Mouse (Mus musculus) thymus, adult 2 months (tissue): ENCODE results near the gene Vmn2r107.

Experiments
- CTCF ChIP-seq: fragments of 200-500 bp; IDR thresholded peaks from 2 replicates; pipeline ENCODE4 v1.5.1; 2012; ENCODE audit warnings: mild to moderate bottlenecking, control low read depth, low read length, moderate library complexity, borderline replicate concordance; ENCODE audit not compliant: control insufficient read depth, poor library complexity, insufficient read depth; ENCODE audit errors: extremely low read depth
- POLR2A ChIP-seq: fragments of 200-500 bp; IDR thresholded peaks from 2 replicates; pipeline ENCODE4 v1.6.1; 2012; ENCODE audit warnings: mild to moderate bottlenecking, low read length, control low read depth, moderate library complexity; ENCODE audit not compliant: control insufficient read depth, poor library complexity, insufficient read depth; ENCODE audit errors: extremely low read depth

GRCm38 (mm10) chr17:20399105-20399504 is 54.1 kb downstream of the Vmn2r107 start:
- TF ChIP-seq CTCF (no peak), POLR2A (no peak)
